Mouse (Mus musculus) lung, postnatal 14 days (tissue): ENCODE data around the gene Zbtb39.
A peak's percentile ranks its signal among the peaks of the same experiment; 100 is the strongest.
"Not testable (repeated sequence)": the region's sequence is repeated elsewhere in the genome, so short reads cannot be mapped to it uniquely, and the experiment has no call there.

ENCODE experiments used
- DNase-seq: peaks from one replicate; pipeline ENCODE4 v3.0.0; 2021

Gene Zbtb39

GRCm38 (mm10) chr10:127738151-127738882, 1.0 kb upstream of the Zbtb39 start:
- DNase-seq, result peak; percentile 62

- peak; percentile 27 for DNase-seq
Observed at GRCm38 (mm10) chr10:127739661-127740161, 373 bp downstream of the Zbtb39 start.

- DNase-seq, result peak; percentile 60
Observed at GRCm38 (mm10) chr10:127744661-127745060, 5.3 kb downstream of the Zbtb39 start.

GRCm38 (mm10) chr10:127745886-127746285, 6.5 kb downstream of the Zbtb39 start:
- DNase-seq, result no peak

- no peak for DNase-seq
Observed at GRCm38 (mm10) chr10:127747254-127747653, 7.9 kb downstream of the Zbtb39 start.

- DNase-seq, result peak; percentile 37
Observed at GRCm38 (mm10) chr10:127748847-127749612, 9.7 kb downstream of the Zbtb39 start.

- no peak for DNase-seq
Observed at GRCm38 (mm10) chr10:127750136-127750777, 10.9 kb downstream of the Zbtb39 start.

GRCm38 (mm10) chr10:127751548-127751947, 12.2 kb downstream of the Zbtb39 start, which contains the start of gene Gpr182:
Gene Gpr182 (minus strand): TSS chr10:127751732.
- peak; percentile 58 for DNase-seq

GRCm38 (mm10) chr10:127754566-127755166, 15.3 kb downstream of the Zbtb39 start:
- DNase-seq, result peak; percentile 58

GRCm38 (mm10) chr10:127755246-127755645, 15.9 kb downstream of the Zbtb39 start:
- no peak for DNase-seq

- peak; percentile 48 for DNase-seq
Observed at GRCm38 (mm10) chr10:127755770-127756468, 16.6 kb downstream of the Zbtb39 start.

- DNase-seq, result no peak
Observed at GRCm38 (mm10) chr10:127759181-127760110, 20.1 kb downstream of the Zbtb39 start, which contains the start of the genes Rdh1 and Rdh16f1. Gene Rdh1 (plus strand): TSS chr10:127759721. Gene Rdh16f1 (plus strand): TSS chr10:127759787.

GRCm38 (mm10) chr10:127762926-127763325, 23.6 kb downstream of the Zbtb39 start:
- not testable (repeated sequence) for DNase-seq

GRCm38 (mm10) chr10:127763914-127764680, 24.8 kb downstream of the Zbtb39 start:
- no peak for DNase-seq

GRCm38 (mm10) chr10:127766564-127766963, 27.2 kb downstream of the Zbtb39 start:
- DNase-seq, result no peak

- DNase-seq, result no peak
Observed at GRCm38 (mm10) chr10:127776011-127776410, 36.7 kb downstream of the Zbtb39 start, which contains the start of gene Rdh9. Gene Rdh9 (plus strand): TSS chr10:127776386.

- DNase-seq, result not testable (repeated sequence)
Observed at GRCm38 (mm10) chr10:127782321-127782720, 43.0 kb downstream of the Zbtb39 start.

GRCm38 (mm10) chr10:127785411-127785810, 46.1 kb downstream of the Zbtb39 start:
- DNase-seq, result not testable (repeated sequence)
